Mouse (Mus musculus): ENCODE measurements around the gene Syne4.
A peak's percentile ranks its signal among the peaks of the same experiment; 100 is the strongest.

The Syne4 gene

DNA sequence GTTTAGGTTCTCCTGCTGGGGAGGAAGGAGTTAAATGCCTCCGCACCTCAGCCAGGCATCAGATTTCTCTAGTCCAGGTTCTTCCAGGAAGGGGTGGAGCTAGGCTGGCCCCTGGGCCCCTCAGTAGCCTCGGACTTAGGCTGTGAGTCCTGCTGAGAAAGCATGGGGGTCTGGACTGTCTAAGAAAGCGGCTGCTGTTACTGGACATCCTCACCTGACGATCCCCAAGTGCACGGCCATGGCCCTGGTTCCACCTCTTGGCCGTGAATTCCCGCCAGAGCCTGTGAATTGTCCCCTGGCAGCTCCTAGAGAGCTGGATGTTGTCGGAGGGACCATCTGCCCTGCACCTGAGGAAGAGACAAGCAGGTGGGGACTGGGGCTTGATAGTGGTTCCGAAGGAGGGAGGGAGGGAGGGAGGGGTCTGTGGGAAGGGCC lies at the start of gene Syne4:
Syne4 (plus strand) TSS at position 87 of the 435 bp plus-strand sequence.
- DNase-seq: no peak

DNA sequence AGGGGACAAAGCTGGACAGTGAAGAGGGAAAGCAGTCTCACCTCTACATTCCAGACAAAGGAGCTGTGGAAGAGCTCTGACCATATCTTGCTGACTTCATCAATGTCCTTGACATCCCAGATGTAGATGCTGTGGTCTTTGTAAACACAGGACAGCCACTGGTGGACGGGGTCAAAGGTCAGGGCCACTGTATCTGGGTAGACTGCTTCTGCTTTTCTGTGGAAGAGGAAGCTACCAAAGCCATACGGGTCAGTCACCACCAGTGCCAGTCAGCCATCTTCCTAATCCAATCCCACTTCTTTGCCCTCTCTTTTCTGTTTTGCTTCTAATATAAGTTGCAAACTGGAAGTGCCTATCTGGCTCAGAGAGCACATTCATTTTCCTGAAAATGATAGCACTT lies 49.6 kb upstream of the Syne4 start:
- no peak for DNase-seq

GRCm38 (mm10) chr7:30265531-30265930 lies 49.1 kb upstream of the Syne4 start:
- no peak for DNase-seq

DNA sequence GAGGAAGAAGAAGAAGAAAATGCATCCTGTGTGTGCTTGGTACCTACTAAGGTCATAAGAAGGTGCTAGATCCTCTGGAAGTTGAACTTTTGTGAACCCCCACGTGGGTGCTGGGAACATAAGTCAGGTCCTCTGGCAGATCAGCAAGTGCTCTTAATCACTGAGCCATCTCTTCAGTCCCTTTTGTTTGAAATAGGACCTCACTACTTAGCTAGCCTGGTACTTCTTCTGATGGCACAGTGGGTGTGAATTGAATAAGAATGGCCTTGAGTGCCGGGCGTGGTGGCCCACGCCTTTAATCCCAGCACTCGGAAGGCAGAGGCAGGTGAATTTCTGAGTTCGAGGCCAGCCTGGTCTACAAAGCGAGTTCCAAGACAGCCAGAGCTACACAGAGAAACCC lies 48.7 kb upstream of the Syne4 start:
- DNase-seq: no peak

DNA sequence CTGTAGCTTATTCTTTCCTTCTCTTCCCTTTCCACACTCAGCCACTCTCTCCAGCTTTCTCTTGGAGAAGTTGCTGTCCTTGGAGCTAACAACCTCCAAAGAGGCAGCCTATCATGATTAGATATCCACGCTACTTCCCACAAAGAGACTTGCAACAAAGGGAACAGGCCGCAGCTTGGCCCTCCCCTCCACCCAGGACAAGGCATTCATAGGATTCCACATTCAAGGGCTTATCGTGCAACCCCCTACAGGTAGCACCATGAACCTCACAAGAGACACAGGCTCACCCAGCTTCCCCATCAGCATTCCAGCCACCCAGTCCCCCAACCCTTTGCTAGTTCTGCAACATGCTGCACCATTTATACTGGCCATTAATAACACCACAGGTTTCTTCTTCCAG lies 47.8 kb upstream of the Syne4 start:
- DNase-seq: no peak

DNA sequence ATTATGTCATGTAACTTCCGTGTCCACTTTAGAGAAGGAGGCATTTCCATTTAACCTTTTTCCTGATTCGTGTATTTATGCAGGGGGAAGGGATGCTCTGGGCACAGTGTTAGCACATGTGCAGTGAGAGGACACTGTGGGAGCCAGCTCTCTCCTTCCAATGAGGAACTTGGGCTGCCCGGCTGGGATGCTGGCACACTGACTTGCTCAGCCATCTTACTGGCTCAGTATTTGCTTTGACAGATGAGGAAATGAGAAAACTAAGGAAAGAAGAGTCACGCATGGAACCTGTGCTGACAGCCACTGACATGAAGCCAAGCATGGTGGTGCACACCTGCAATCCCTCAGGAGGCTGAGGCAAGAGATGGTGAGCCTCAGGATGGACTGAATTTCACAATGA lies 45.0 kb upstream of the Syne4 start:
- DNase-seq: no peak

DNA sequence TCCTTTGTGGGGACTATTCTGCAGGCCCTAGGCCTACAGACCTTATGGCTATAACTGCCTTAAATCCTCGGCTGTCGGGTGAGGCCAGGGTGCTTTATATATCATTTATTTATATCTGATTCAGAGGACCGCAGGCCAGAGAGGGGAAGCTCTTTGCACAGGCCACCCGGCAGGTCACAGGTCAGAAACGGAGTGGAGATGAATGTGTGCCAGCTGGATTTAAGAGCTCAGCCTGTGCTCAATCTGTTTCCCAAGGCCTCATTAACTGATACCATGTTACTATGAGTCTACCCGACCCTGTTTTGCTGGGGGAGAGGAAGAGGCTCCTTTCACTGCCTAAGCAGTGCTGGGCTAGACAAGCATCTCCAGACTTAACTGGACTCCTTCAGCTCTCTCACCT lies 40.2 kb upstream of the Syne4 start:
- no peak for DNase-seq

DNA sequence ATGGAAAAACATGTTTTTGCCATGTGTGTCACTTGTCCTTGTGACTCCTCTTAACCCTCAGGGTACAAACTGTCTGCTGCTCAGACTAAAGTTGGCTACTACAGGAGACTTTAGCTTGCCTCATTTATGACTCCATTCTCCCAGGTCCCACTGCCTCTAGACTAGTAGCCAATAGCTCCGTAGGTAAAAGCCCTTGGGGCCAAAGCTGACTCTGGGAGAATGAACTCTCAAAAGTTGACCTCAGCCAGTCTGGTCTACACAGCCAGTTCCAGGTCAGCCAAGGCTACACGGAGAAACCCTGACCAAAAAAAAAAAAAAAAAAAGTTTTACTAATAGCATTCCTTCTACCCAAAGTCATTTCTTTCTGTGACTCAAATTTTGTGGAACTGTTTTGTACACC lies 35.7 kb upstream of the Syne4 start:
- DNase-seq: no peak

DNA sequence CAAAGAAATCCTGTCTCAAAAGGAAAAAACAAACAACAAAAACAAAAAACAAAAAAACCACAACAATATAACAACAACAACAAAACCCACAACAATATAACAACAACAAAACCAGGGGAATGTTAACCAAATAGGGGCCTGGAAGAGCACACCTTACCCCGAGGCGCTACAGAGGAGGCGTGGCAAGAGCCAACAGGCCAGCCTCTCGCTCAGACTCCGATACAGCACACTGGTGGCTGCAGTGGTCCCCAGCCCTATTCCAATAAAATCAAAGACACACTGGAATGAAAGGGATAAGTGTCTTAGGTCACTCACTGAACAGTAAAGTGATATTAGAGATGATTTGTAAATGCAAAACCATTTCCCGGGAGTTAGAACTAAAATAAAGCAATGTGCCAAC lies 35.1 kb upstream of the Syne4 start:
- no peak for DNase-seq

GRCm38 (mm10) chr7:30279951-30280669 lies 34.5 kb upstream of the Syne4 start, which contains the start of the genes Thap8 and Wdr62:
Gene Thap8, plus strand, starts transcription at chr7:30280094.
Gene Wdr62, minus strand, starts transcription at chr7:30280419.
- DNase-seq: peak; percentile 87

- DNase-seq: peak; percentile 83
These were observed 33.9 kb upstream of the Syne4 start for GRCm38 (mm10) chr7:30280670-30281138.

DNA sequence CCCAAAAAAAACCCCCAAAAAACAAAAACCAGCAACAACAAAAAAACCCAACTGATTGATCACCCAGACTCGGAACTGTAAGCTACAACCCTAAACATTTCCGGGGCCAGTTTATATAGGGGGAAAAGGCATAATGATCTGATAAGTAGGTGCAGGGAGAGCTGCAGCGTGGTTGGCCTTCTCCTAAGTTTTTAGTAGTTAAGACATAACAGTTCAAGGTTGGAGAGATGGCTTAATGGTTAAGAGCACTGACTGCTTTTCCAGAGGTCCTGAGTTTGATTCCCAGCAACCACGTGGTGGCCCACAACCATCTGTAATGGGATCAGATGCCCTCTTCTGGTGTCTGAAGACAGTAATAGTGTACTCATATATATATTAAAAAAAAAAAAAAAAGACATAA lies 33.1 kb upstream of the Syne4 start:
- DNase-seq: no peak

DNA sequence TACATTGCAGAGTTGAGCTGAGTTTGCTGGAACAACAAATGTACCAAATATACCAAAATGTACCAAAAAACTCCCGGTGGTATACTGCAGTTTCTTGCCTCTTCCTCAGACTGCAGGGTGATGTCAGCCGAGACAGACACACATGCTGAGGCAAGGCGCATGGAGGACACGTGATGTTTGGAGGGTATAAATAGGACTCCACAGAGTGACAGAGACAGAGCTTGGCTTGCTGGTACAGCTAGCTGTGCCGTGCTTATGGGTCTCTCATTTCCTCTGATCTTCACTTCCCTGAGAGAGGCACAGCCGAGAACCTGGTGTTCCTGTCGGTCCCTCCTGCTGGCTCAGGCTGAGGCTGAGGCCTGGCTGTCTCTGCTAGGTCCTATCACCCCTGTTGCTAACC lies 31.9 kb upstream of the Syne4 start:
- DNase-seq: no peak

GRCm38 (mm10) chr7:30286701-30287410 lies 27.8 kb upstream of the Syne4 start:
- no peak for DNase-seq

- no peak for DNase-seq
These were observed 26.6 kb upstream of the Syne4 start for GRCm38 (mm10) chr7:30288046-30288445.

DNA sequence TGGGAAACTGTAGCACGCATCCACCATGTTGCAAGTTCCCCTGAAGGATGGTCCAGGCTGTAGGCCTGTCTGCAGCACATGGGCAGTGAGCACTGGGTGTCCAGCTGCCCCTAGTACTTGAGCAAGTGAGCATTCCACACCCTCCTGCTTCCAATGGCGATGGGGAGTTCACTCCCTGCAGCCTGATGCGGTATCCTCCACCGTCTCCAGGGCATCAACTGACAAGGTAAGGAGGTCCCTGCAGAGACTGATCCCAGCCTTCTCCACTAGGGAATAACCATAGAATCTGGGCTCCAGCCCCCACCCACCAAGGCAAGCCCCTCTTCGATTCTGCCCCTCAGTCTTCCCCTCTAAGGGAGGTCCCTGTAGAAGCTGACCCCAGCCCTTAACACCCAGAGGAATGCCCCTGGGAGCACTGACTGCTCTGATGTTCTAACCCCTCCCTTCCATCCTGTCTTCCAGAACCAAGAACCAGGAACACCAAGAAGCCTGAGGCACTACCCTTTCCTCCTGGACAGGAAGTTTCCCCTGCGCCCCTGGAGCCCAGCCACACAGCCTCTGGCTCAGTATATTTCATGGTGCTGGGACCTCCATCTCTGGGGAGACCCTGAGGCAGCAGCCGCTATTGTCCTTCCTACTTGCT lies 25.4 kb upstream of the Syne4 start:
- no peak for DNase-seq

DNA sequence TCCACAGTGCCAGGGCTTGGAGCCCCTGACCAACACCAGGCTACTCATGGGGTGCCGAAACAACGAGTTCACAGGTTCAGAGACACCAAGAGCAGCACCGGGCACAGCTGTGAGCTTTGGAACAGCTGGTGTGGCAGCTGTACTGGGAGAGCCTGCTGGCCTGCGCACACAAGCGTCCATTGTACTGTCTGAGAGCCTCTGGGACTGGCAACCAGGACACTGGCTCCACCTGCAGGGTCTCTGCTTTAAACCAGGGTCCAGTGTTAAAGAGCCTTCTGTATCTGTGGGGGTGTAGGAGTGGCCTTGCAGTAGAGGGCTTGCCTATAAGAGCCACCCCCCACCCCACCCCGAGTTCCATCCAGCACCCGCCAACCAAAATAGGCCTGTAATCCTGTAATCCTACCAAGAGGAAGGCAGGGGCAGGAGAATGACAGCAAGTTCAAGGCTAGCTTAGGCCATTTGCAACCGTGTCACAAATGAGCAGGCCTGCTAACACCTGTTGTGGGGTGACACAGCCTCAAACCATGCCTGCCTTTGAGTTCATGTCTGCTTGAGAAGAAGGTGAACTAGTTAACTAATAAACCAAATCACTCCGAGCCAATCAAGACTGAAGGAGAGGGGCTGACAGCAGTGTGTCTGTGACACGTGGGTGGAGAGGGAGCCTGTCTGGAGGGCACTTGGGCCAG lies 24.8 kb upstream of the Syne4 start:
- DNase-seq: no peak

- DNase-seq: peak; percentile 90
These were observed 23.1 kb upstream of the Syne4 start, which contains the start of gene Clip3 for GRCm38 (mm10) chr7:30291215-30292131. Gene Clip3, plus strand, starts transcription at chr7:30291728.

- DNase-seq: no peak
These were observed 20.8 kb upstream of the Syne4 start for GRCm38 (mm10) chr7:30293795-30294194.

- DNase-seq: no peak
These were observed 20.3 kb upstream of the Syne4 start for GRCm38 (mm10) chr7:30294296-30294695.

- no peak for DNase-seq
These were observed 19.5 kb upstream of the Syne4 start for GRCm38 (mm10) chr7:30295103-30295502.

GRCm38 (mm10) chr7:30296816-30297215 lies 17.8 kb upstream of the Syne4 start:
- DNase-seq: no peak
